Mouse (Mus musculus) layer of hippocampus, adult 18-20 months (tissue): ENCODE data around the gene B4galt1. TPM values are rescaled to one million over a fixed set of nuclear protein-coding genes. Genes with fewer than 3 reads are reported as not detected.

Experiments used
- DNase-seq, 2 experiments: peaks; one replicate each; pipeline ENCODE4 v3.0.0; 2022; ENCODE audit warnings: low spot score in 2 of 2
- total RNA-seq, 2 experiments: library from RNA; stranded (reverse); gene quantifications; 2 replicates each; pipeline ENCODE4 v1.2.3; 2021

B4galt1 gene
- total RNA-seq, 2 experiments from 2014 or later = 7.0 to 7.6 TPM

- no peak for DNase-seq
Measured at GRCm38 (mm10) chr4:40872129-40872528, 18.3 kb upstream of the B4galt1 start.

GRCm38 (mm10) chr4:40870206-40870605 is 16.4 kb upstream of the B4galt1 start:
- DNase-seq = no peak

- DNase-seq = no peak
Measured at GRCm38 (mm10) chr4:40868554-40869232, 14.9 kb upstream of the B4galt1 start.

- no peak for DNase-seq
Measured at GRCm38 (mm10) chr4:40864361-40864760, 10.6 kb upstream of the B4galt1 start.

GRCm38 (mm10) chr4:40863340-40863739 is 9.5 kb upstream of the B4galt1 start:
- DNase-seq = no peak

GRCm38 (mm10) chr4:40861131-40861530 is 7.3 kb upstream of the B4galt1 start:
- DNase-seq = no peak

- DNase-seq = no peak
Measured at GRCm38 (mm10) chr4:40857824-40858346, 4.1 kb upstream of the B4galt1 start.

GRCm38 (mm10) chr4:40856571-40856970 is 2.8 kb upstream of the B4galt1 start:
- DNase-seq = no peak

GRCm38 (mm10) chr4:40854387-40854933 is 655 bp upstream of the B4galt1 start:
- DNase-seq = no peak

- DNase-seq = no peak
Measured at GRCm38 (mm10) chr4:40852861-40853564, 792 bp downstream of the B4galt1 start.

- no peak for DNase-seq
Measured at GRCm38 (mm10) chr4:40852249-40852781, 1.5 kb downstream of the B4galt1 start.

- DNase-seq = no peak
Measured at GRCm38 (mm10) chr4:40851763-40852248, 2.0 kb downstream of the B4galt1 start.

- no peak for DNase-seq
Measured at GRCm38 (mm10) chr4:40851031-40851762, 2.6 kb downstream of the B4galt1 start.

- DNase-seq = no peak
Measured at GRCm38 (mm10) chr4:40850582-40850981, 3.2 kb downstream of the B4galt1 start.

- DNase-seq = no peak
Measured at GRCm38 (mm10) chr4:40849518-40849917, 4.3 kb downstream of the B4galt1 start.

GRCm38 (mm10) chr4:40848246-40848645 is 5.6 kb downstream of the B4galt1 start:
- DNase-seq = no peak

GRCm38 (mm10) chr4:40847160-40847559 is 6.6 kb downstream of the B4galt1 start:
- no peak for DNase-seq

GRCm38 (mm10) chr4:40846143-40846931 is 7.5 kb downstream of the B4galt1 start:
- DNase-seq = no peak

GRCm38 (mm10) chr4:40844811-40845751 is 8.7 kb downstream of the B4galt1 start:
- no peak for DNase-seq
